Mouse (Mus musculus): ENCODE results near the gene Sh2b1. TPM values are rescaled to one million over a fixed set of nuclear protein-coding genes. Genes with fewer than 3 reads are reported as not detected.

The Sh2b1 gene
- polyA plus RNA-seq, 1 experiment from 2014 or later: 43.2 TPM

DNA sequence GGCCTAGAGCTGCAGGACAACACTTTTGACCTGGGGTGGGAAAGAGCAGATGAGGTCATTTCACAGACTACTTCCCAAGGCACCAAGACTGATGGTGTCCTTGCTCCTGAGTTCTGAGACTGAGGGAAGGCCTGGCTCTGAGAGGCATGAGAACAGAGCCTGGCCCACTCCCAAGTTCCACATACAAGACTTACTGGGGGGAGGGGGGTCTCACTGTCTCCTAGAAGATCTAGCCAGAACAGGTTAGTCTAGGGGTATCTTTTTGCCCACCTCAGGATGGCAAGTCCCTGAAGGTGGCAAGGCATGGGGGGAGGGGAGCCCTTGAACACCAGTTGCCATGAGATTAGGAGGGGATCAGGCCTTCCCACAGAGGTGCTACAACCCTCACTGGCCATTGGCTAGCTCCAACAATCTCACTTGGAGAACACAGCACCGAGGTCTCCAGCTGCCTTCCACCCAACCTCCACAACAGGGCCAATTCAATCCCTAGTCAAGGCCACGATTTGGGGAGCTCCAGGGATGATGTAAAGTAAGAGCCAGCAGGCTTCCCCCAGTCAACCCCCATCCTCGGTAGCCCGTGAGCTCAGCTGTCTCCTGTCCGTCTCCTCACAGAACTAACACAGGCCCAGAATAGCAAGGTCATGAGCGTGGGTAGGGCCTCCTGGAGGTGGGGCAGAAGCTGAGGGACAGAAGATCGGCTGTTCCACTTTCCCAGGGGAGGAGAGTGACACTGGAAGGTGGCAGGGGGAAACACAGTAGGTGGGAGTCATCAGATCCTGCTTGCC lies 9.8 kb downstream of the Sh2b1 start:
- Histone ChIP-seq H3K4me3 (no peak overlapping the region), H3K27ac (ENCODE audit: poor library complexity, severe bottlenecking) (peak overlapping the region; percentile 83), H3K36me3 (peaks cover 44% of the 10 kb centered on the region), H3K9ac (0 out of 2 replicates have a peak overlapping the region, but pooled peaks have one; percentile 27), H3K27me3 (replicated peaks) (0 out of 2 replicates have a peak, but pooled peaks cover 4% of the 10 kb centered on the region), H3K4me1 (replicated peaks) (peaks cover 42% of the 10 kb centered on the region), H3K4me2 (peak overlapping the region; percentile 37; the same call in 1 of the 2 replicates), H3K9me3 (replicated peaks) (no peaks in the 10 kb centered on the region)
- no peak for ATAC-seq (ENCODE audit: insufficient number of reproducible peaks, low FRiP score)
- 12% methylated on average over 7 of the region's 7 CpGs for WGBS

DNA sequence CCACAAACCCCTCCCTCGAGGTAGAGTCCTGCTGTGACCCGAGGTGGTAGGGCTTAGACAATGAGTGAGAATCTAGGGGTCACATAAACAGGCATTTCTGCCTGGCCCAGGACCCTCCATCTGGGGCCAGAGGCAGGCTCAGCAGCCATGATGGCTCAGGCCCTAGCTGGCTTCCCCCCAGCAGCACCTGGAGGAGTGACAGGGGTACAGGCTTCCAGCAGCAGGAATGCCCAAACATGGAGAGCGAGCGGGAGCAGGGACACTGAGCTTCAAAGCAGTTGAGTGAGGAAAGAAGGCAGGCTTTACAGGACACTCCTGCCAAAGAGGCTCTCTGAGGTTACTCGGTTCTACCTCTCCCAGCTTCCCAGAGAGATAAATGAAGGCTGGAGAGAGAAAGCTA lies 10.4 kb downstream of the Sh2b1 start:
- Histone ChIP-seq H3K36me3 (peaks cover 38% of the 10 kb centered on the region), H3K9me3 (replicated peaks) (no peaks in the 10 kb centered on the region), H3K27ac (ENCODE audit: poor library complexity, severe bottlenecking) (peak overlapping the region; percentile 83), H3K4me3 (no peak overlapping the region), H3K4me2 (no peak overlapping the region), H3K9ac (0 out of 2 replicates have a peak overlapping the region, but pooled peaks have one; percentile 27), H3K4me1 (replicated peaks) (peaks cover 42% of the 10 kb centered on the region), H3K27me3 (replicated peaks) (0 out of 2 replicates have a peak, but pooled peaks cover 4% of the 10 kb centered on the region)
- WGBS: 18% methylated on average over 5 of the region's 5 CpGs
- ATAC-seq (ENCODE audit: insufficient number of reproducible peaks, low FRiP score): no peak

DNA sequence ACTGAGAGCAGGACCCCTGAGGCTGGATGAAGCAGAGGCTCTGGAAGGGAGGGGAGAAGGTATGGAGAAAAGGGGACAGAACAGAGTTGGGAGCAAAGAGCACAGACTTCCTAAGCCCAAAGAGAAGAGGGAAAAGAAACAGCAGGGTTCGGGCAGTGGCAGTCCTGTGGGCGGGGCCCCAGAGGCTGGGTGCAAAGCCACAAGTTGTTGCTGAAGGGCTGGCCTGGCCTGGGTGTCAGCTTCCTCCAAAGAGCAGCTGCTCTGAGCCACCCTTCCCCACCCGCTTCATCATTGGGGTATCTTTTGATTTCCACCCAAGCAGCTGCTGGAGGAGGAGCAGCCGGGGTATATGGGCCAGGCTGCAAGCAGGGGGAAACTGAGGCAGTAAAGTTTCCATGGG lies 11.1 kb downstream of the Sh2b1 start:
- ATAC-seq (ENCODE audit: insufficient number of reproducible peaks, low FRiP score): no peak
- WGBS: 56% methylated on average over 4 of the region's 4 CpGs
- H3K4me1 ChIP-seq (replicated peaks): peaks cover 46% of the 10 kb centered on the region
- no peaks in the 10 kb centered on the region for H3K9me3 ChIP-seq (replicated peaks)
- H3K4me3 ChIP-seq: no peak overlapping the region
- H3K9ac ChIP-seq: peak overlapping the region; percentile 7; the same call in 1 of the 2 replicates
- no peak overlapping the region for H3K4me2 ChIP-seq
- H3K27me3 ChIP-seq (replicated peaks): 0 out of 2 replicates have a peak, but pooled peaks cover 4% of the 10 kb centered on the region
- no peak overlapping the region for H3K27ac ChIP-seq (ENCODE audit: poor library complexity, severe bottlenecking)
- peaks cover 31% of the 10 kb centered on the region for H3K36me3 ChIP-seq

DNA sequence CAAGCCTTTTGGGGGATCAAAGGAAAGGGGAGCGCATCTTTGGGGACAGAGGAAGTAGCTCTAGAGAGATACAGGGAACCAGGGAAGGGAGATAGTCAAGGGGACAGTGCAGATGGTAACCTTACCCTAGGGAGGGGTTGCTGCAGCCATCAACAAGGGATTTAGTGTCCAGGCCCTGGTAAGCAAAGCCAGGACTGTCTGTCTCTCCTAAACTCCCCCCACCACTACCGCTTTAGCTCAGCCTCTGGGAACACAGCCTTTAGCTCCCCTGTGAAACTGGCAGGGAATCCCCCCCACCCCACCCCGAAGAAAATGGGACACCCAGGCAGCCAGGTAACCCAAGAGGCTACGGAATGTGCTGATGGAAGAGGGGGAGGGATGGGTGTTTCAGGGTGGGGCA lies 11.7 kb downstream of the Sh2b1 start:
- no peaks in the 10 kb centered on the region for H3K9me3 ChIP-seq (replicated peaks)
- H3K36me3 ChIP-seq: peaks cover 25% of the 10 kb centered on the region
- H3K27me3 ChIP-seq (replicated peaks): 0 out of 2 replicates have a peak, but pooled peaks cover 4% of the 10 kb centered on the region
- no peak overlapping the region for H3K27ac ChIP-seq (ENCODE audit: poor library complexity, severe bottlenecking)
- no peak overlapping the region for H3K4me2 ChIP-seq
- peaks cover 52% of the 10 kb centered on the region for H3K4me1 ChIP-seq (replicated peaks)
- 40% methylated on average over 4 of the region's 4 CpGs for WGBS
- ATAC-seq (ENCODE audit: insufficient number of reproducible peaks, low FRiP score): no peak
- no peak overlapping the region for H3K9ac ChIP-seq
- H3K4me3 ChIP-seq: no peak overlapping the region

DNA sequence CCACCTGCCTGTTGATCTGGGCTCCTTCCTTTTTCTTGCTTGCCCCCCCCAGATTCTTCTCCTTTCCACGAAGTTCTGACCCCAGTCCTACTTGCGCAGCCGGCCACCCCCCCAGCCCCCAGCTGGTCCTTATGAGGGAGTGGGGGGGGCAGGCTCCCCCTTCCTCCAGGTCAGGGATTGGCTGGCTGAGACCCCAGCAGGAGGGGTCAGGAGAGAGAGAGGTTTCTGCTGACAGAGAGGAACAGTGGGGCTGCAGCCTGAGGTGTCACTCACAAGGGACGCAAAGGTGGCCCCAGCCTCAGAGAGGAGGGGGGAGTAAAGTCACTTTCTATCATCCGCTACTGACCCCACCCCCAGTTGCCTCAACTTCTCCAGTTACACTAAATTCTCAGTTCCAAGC lies 12.2 kb downstream of the Sh2b1 start, which contains the start of gene Atp2a1:
TSS of gene Atp2a1 (minus strand) at position 105 of the 400 bp plus-strand sequence.
- 0 out of 2 replicates have a peak, but pooled peaks cover 4% of the 10 kb centered on the region for H3K27me3 ChIP-seq (replicated peaks)
- H3K9me3 ChIP-seq (replicated peaks): no peaks in the 10 kb centered on the region
- 50% methylated on average over 5 of the region's 5 CpGs for WGBS
- no peak for ATAC-seq (ENCODE audit: insufficient number of reproducible peaks, low FRiP score)
- H3K4me2 ChIP-seq: no peak within 1 kb of the TSS
- H3K9ac ChIP-seq: peak within 1 kb of the TSS; percentile 21; the same call in 1 of the 2 replicates
- H3K4me1 ChIP-seq (replicated peaks): peaks cover 57% of the 10 kb centered on the region
- H3K36me3 ChIP-seq: peaks cover 20% of the 10 kb centered on the region
- H3K4me3 ChIP-seq: no peak within 1 kb of the TSS
- H3K27ac ChIP-seq (ENCODE audit: poor library complexity, severe bottlenecking): no peak within 1 kb of the TSS

DNA sequence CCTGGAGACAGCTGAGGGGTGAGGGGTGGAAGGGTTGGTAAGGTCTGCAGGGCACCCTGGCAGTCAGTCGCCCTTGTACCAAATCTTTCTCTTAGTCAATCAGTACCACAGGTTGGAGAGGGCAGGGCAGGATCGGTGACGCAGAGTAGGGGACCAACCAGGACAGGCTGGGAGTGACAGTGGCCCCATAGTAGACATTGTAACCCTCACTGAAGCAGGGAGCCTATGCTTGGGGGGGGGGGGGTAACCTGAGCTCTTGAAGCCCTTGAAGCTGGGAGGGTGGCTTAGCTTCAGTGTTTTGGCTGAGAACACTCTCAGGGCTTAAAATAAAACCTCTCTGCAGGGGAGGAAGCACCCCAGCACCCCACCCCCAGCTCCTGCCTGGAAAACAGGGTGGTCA lies 13.6 kb downstream of the Sh2b1 start:
- WGBS: 78% methylated on average over 3 of the region's 3 CpGs
- Histone ChIP-seq H3K9ac (no peak overlapping the region), H3K27me3 (replicated peaks) (0 out of 2 replicates have a peak, but pooled peaks cover 4% of the 10 kb centered on the region)

DNA sequence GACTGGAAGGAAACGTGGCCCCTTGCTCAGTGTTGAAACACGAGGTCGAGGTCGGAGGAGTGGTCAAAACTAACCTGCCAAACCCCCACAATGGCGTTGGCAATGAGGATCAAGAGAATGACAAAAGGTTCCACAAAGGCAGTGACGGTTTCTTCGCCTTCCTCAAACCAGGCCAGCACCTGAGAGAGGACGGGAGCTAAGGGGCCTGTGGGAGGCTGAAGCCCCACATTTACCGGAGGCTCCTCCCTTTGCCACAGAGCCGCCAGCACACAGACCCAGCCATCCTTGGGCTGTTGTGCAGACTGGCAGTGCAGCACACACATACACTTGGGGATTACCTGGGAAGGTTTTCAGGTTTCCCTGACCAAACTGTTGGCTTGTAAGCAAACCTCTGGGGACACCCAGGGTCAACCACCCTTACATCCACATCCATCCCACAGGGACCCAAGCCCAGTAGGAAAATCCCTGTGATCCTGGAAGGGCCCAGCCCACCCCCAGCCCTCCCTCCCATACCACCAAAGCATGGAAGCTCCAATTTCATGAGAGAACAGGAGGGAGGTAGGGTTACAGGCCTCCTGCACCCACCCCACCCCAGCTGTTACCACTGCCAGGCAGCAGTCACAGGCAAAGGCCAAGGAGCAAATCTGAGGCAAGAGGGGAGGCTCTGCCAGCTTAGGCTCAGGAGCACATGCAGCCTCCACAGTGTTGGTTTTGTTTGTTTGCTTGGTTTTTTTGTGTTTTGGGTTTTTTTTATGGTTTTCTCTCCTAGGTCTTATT lies 14.4 kb downstream of the Sh2b1 start:
- no peak overlapping the region for H3K27ac ChIP-seq (ENCODE audit: poor library complexity, severe bottlenecking)
- no peak overlapping the region for H3K4me2 ChIP-seq
- peaks cover 49% of the 10 kb centered on the region for H3K4me1 ChIP-seq (replicated peaks)
- no peak for ATAC-seq (ENCODE audit: insufficient number of reproducible peaks, low FRiP score)
- H3K9me3 ChIP-seq (replicated peaks): no peaks in the 10 kb centered on the region
- 0 out of 2 replicates have a peak, but pooled peaks cover 4% of the 10 kb centered on the region for H3K27me3 ChIP-seq (replicated peaks)
- WGBS: 54% methylated on average over 10 of the region's 10 CpGs
- H3K36me3 ChIP-seq: no peaks in the 10 kb centered on the region
- no peak overlapping the region for H3K9ac ChIP-seq
- H3K4me3 ChIP-seq: no peak overlapping the region

More for the DNA sequence above, 13.6 kb downstream of the Sh2b1 start:
- Histone ChIP-seq H3K36me3 (peaks cover 6% of the 10 kb centered on the region; the same call in 1 of the 2 replicates), H3K4me1 (replicated peaks) (peaks cover 57% of the 10 kb centered on the region), H3K9me3 (replicated peaks) (no peaks in the 10 kb centered on the region), H3K27ac (ENCODE audit: poor library complexity, severe bottlenecking) (no peak overlapping the region), H3K4me3 (no peak overlapping the region), H3K4me2 (no peak overlapping the region)
- no peak for ATAC-seq (ENCODE audit: insufficient number of reproducible peaks, low FRiP score)

DNA sequence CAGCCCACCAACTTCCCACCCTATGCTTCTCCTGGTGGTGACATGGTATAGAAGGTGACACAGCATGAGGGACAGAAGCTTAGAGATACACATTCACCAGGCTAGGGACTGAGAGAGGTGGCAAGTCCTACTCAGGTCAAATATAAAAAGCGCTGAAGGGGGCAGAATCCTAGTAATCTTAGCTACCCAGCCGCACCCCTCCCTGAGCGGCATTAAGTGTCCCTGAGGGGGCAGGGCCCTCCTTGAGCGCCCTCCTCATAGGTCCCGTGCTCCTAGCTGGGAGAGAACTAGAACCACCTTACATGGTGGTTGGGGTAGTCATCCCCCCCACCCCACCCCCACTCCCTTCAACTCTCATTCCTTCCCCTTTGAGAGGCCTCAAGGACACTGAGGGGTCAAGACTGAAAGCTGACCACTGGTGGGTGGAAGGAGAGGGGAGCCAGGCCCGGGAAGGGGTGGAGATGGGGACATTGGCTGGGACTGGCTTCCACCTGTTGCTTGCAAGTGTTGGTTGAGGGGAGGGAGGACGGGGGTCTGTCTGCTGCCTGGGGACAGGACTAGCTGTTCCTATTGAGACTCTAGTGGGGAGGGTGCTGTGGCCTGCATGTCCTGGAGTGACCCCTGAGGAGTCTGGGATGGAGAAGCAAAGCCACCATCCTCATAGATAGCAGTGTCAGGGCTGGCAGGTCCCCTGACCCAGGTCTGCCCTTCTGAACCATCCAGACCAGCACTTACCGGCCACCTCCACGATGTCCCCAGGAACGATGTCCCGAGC lies 16.2 kb downstream of the Sh2b1 start:
- H3K4me2 ChIP-seq: no peak overlapping the region
- 75% methylated on average over 11 of the region's 11 CpGs for WGBS
- peaks cover 31% of the 10 kb centered on the region for H3K4me1 ChIP-seq (replicated peaks)
- 0 out of 2 replicates have a peak, but pooled peaks cover 4% of the 10 kb centered on the region for H3K27me3 ChIP-seq (replicated peaks)
- no peaks in the 10 kb centered on the region for H3K9me3 ChIP-seq (replicated peaks)
- H3K9ac ChIP-seq: 0 out of 2 replicates have a peak overlapping the region, but pooled peaks have one; percentile 4
- H3K27ac ChIP-seq (ENCODE audit: poor library complexity, severe bottlenecking): no peak overlapping the region
- ATAC-seq (ENCODE audit: insufficient number of reproducible peaks, low FRiP score): no peak
- no peaks in the 10 kb centered on the region for H3K36me3 ChIP-seq
- no peak overlapping the region for H3K4me3 ChIP-seq

DNA sequence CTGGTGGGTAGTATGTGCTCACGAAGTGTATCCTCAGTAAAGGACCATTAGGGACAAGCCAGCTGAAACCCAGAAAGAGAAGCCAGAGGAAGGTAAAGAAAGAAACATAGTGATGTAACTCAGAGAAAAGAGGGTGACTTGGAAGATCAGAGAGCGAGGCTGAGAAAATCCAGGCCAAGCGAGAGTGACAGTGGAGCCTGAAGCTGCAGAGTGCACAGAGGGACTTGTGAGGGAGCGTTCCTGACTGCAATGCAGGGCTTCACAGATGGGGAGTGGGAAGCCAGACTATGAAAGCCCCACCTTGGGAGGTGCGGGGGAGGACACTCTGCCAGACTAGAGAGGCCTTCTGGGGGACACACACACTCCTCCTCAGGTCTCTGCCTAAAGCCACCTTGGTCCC lies 17.0 kb downstream of the Sh2b1 start:
- no peaks in the 10 kb centered on the region for H3K36me3 ChIP-seq
- no peak overlapping the region for H3K4me3 ChIP-seq
- H3K4me2 ChIP-seq: no peak overlapping the region
- no peak for ATAC-seq (ENCODE audit: insufficient number of reproducible peaks, low FRiP score)
- H3K27me3 ChIP-seq (replicated peaks): 0 out of 2 replicates have a peak, but pooled peaks cover 4% of the 10 kb centered on the region
- peaks cover 23% of the 10 kb centered on the region for H3K4me1 ChIP-seq (replicated peaks)
- no peak overlapping the region for H3K27ac ChIP-seq (ENCODE audit: poor library complexity, severe bottlenecking)
- 68% methylated on average over 5 of the region's 5 CpGs for WGBS
- H3K9ac ChIP-seq: no peak overlapping the region
- H3K9me3 ChIP-seq (replicated peaks): no peaks in the 10 kb centered on the region

DNA sequence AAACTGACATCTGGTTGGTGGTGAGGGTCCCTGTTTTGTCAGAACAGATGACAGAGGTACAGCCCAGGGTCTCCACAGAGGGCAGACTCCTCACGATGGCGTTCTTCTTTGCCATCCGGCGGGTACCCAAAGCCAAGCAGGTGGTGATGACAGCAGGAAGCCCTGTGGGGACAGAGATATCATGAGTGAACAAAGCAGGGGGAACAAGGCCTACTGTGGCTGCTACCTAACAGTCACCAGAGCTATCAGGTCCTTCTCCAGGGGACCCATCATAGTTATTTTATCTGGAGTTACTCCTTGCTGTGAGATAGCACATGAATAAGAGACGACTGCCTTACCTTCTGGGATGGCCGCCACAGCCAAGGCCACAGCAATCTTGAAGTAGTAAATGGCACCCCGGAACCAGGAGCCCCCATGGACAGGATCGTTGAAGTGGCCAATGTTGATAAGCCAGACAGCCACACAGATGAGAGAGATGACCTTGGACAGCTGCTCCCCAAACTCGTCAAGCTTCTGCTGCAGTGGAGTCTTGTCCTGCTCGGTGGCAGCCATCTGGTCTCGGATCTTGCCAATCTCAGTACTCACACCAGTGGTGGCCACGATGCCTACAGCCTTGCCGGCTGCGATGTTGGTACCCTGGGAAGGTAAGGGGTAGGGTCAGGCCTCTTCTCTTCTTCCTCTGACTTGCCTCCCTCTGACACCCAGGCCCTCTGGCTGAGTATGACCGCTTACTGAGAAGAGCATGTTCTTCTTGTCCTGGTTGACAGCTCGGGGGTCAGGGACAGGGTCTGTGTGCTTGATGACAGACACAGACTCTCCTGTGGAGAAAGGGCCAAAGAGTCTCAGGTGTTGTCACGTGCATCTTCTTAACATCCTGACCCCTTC lies 18.6 kb downstream of the Sh2b1 start:
- H3K4me1 ChIP-seq (replicated peaks): peaks cover 16% of the 10 kb centered on the region
- 0 out of 2 replicates have a peak, but pooled peaks cover 3% of the 10 kb centered on the region for H3K27me3 ChIP-seq (replicated peaks)
- H3K9me3 ChIP-seq (replicated peaks): no peaks in the 10 kb centered on the region
- WGBS: 73% methylated on average over 17 of the region's 17 CpGs
- H3K36me3 ChIP-seq: no peaks in the 10 kb centered on the region
- H3K27ac ChIP-seq (ENCODE audit: poor library complexity, severe bottlenecking): no peak overlapping the region
- no peak overlapping the region for H3K9ac ChIP-seq
- no peak for ATAC-seq (ENCODE audit: insufficient number of reproducible peaks, low FRiP score)
- no peak overlapping the region for H3K4me3 ChIP-seq
- no peak overlapping the region for H3K4me2 ChIP-seq
